Mouse (Mus musculus): ENCODE results near the gene Slc30a5. TPM values are rescaled to one million over a fixed set of nuclear protein-coding genes. Genes with fewer than 3 reads are reported as not detected.

Slc30a5 gene
- total RNA-seq, 4 experiments from 2014 or later, result 38.9 to 45.2 (median 41.4) TPM

DNA sequence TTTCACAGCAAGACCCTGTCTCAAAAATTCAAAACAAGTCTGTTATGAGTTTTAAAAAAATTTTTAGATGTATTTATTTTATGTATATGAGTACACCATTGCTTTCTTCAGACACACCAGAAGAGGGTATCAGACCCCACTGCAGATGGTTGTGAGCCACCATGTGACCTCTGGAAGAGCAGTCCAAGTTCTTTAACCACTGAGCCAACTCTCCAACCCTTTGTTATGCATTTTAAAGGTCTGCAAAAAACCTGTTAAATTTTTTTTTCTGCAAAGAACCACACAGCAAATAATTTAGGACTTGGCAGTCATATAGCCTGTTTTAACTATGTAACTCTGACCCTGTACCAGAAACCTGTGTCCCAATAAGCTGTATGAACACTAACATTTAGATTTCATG is 58.5 kb downstream of the Slc30a5 start:
- no peak for DNase-seq (ENCODE audit: low spot score in 2 of 2)

DNA sequence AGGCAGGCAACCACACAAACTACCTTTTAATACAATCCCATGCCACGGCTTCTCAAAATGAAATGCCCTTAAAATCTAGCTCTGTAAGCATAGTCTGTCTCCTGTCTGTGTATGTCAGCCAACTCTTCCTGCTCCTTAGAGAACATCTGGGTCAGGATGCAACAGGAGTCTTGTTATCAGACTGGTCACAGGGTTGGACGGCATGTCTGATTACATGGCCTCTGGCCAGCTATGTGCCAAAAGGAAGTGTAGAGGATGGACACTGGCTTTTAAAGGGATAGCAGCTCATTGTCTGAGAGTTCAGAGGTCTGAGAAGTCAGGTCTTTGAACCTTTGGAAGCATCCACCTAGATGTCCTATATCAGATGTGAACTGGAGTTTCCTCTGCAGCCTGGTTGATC is 77.9 kb downstream of the Slc30a5 start:
- DNase-seq (ENCODE audit: low spot score in 2 of 2), result no peak

DNA sequence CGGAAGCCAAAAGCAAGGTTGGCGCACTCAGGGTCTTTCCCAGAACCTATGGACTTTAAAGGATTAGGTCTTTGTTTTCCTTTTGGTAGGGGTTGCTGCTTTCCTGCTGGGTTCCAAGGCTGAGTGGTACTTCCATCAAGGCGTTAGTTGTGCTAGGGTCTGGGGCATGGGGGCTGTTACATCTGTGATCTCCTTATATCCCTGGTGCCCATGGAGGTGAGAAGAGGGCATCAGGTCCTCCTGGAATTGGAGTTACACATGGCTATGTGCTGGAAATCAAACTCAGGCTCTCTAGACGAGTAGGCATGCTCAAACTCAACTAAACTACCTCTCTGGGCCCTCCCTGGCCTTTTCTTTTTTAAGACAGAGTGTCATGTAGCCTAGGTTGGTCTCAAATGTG is 79.0 kb downstream of the Slc30a5 start:
- no peak for DNase-seq (ENCODE audit: low spot score in 2 of 2)

DNA sequence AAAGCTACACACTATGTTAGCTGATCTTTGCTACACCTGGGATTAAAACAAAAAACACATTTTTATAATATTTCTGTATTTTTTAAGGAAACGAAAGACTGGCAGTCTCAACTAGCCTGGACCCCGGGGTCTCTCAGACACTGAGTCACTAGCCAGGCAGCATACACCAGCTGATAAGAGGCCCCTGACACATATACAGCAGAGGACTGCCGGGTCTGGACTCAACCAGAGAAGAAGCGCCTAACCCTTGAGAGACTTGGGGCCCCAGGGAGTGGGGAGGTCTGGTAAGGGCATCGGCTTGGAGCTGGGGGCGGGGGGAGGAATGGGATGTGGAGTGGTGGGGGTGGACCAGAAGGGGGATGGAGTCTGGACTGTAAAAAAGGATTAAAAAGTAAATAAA is 80.2 kb downstream of the Slc30a5 start:
- no peak for DNase-seq (ENCODE audit: low spot score in 2 of 2)

Other genes starting within 250 kb of the Slc30a5 start
- 1 to 10 TPM in 3 of 4 experiments, under 1 TPM in 1; 0.57 to 1.8 (median 1.5) TPM for gene Marveld2, start 216.5 kb downstream of the Slc30a5 start, total RNA-seq (2022)
- gene Ak6, start 182.4 kb downstream of the Slc30a5 start, total RNA-seq (2022), result 10 to 100 TPM; 71.1 to 90.0 (median 86.4) TPM
- gene Rad17, start 182.4 kb downstream of the Slc30a5 start, total RNA-seq (2022), result 10 to 100 TPM; 15.1 to 16.0 (median 15.6) TPM
- 10 to 100 TPM; 27.6 to 38.4 (median 34.2) TPM for gene Taf9, start 181.8 kb downstream of the Slc30a5 start, total RNA-seq (2022)
- gene Ccdc125, start 163.7 kb downstream of the Slc30a5 start, total RNA-seq (2022), result under 1 TPM; 0.26 to 0.51 (median 0.46) TPM
- gene Cdk7, start 102.5 kb downstream of the Slc30a5 start, total RNA-seq (2022), result 10 to 100 TPM; 39.9 to 42.9 (median 41.5) TPM
- gene Mrps36, start 88.8 kb downstream of the Slc30a5 start, total RNA-seq (2022), result 10 to 100 TPM; 46.2 to 56.1 (median 54.7) TPM
- 1 to 10 TPM in 3 of 4 experiments, under 1 TPM in 1; 0.81 to 1.5 (median 1.2) TPM for gene Cenph, start 57.5 kb downstream of the Slc30a5 start, total RNA-seq (2022)
- 1 to 10 TPM in 1 of 4 experiments, under 1 TPM in 3; 0.43 to 1.3 (median 0.78) TPM for gene Ccnb1, start 46.9 kb downstream of the Slc30a5 start, total RNA-seq (2022)

All from left cerebral cortex, adult 8-10 months (tissue).